In the genomic region with DNA sequence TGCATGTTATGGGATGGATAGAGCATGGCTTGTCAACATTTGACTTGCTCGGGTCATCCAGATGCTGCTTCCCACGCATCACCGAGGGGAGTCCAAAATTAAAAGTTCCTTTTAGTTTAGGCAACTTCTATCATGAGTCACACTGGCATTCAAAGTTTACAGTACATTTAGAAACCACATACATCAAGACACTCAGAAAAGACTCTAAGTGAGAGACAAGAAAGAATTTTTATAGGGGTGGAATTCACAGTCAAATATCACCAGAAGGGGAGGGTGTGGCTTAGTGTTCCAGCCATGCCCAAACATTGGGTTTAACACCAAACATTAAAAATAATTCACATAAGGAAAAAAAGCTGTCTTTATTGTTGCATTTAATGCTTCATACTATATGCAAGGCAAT, we compare ENCODE assay signal across 24 mouse cellular contexts. TPM values are rescaled to one million over a fixed set of nuclear protein-coding genes. Genes with fewer than 3 reads are reported as not detected.
"Had no signal": no experiment of that assay in that cellular context is flagged by ENCODE, and none has a peak within 500 bp of the region (broad histone marks: within the 10 kb centered on the region; RNA-seq: fewer than 3 reads in every experiment).

No protein-coding gene starts in this region.

- H3K27ac ChIP-seq: intestine, embryonic 15.5 days; kidney, embryonic 15.5 days; limb, embryonic 12.5 days; limb, embryonic 15.5 days; liver, embryonic 14.5 days; neural tube, embryonic 12.5 days; stomach, postnatal 0 days had no signal

- H3K4me3 ChIP-seq: intestine, embryonic 15.5 days; kidney, embryonic 15.5 days; limb, embryonic 12.5 days; limb, embryonic 15.5 days; neural tube, embryonic 12.5 days had no signal

- H3K27me3 ChIP-seq: intestine, embryonic 15.5 days; kidney, embryonic 15.5 days; limb, embryonic 12.5 days; limb, embryonic 15.5 days; neural tube, embryonic 12.5 days had no signal

- H3K4me1 ChIP-seq: intestine, embryonic 15.5 days; kidney, embryonic 15.5 days; limb, embryonic 12.5 days; limb, embryonic 15.5 days; neural tube, embryonic 12.5 days had no signal

- DNase-seq: kidney, adult 11 months; kidney, adult 8-10 months; kidney, postnatal 10 days; kidney, postnatal 36 days; left cerebral cortex, postnatal 4 days; liver, postnatal 0 days; lung, postnatal 14 days; lung, postnatal 4 days; midbrain, embryonic 14.5 days; retina, postnatal 1 day; thymus, adult 2 months; thymus, postnatal 25 days had no signal

- H3K36me3 ChIP-seq: intestine, embryonic 15.5 days; kidney, embryonic 15.5 days; limb, embryonic 12.5 days; limb, embryonic 15.5 days; neural tube, embryonic 12.5 days had no signal

- H3K4me2 ChIP-seq: intestine, embryonic 15.5 days; kidney, embryonic 15.5 days; limb, embryonic 12.5 days; limb, embryonic 15.5 days; liver, embryonic 11.5 days; midbrain, embryonic 11.5 days; neural tube, embryonic 12.5 days had no signal

- H3K9ac ChIP-seq: intestine, embryonic 15.5 days; kidney, embryonic 15.5 days; limb, embryonic 12.5 days; limb, embryonic 15.5 days; liver, embryonic 14.5 days; liver, postnatal 0 days; neural tube, embryonic 12.5 days had no signal

RNA-seq across cellular contexts. Expression of a gene that starts 57.4 kb away (rescaled TPM):
- total RNA-seq: megakaryocyte progenitor cell, adult 5-6 weeks; megakaryocyte-erythroid progenitor cell, adult 5-6 weeks; neutrophil, adult 5-6 weeks had no signal
